Mouse (Mus musculus) myocyte (in vitro differentiated cells): ENCODE measurements around the gene Crybb3. TPM values are rescaled to one million over a fixed set of nuclear protein-coding genes. Genes with fewer than 3 reads are reported as not detected.

Experiments
- H3K27me3 ChIP-seq: one replicate; pipeline ENCODE4 v1.6.1; 2011; ENCODE audit not compliant: control insufficient read depth, insufficient read depth, insufficient read length
- H3K36me3 ChIP-seq: one replicate; pipeline ENCODE4 v1.6.1; 2011; ENCODE audit not compliant: control insufficient read depth, insufficient read depth
- H3K4me2 ChIP-seq: one replicate; pipeline ENCODE4 v1.6.1; 2011; ENCODE audit warnings: low read depth, control low read depth
- H3K4me3 ChIP-seq: one replicate; pipeline ENCODE4 v1.5.1; 2011; ENCODE audit warnings: mild to moderate bottlenecking, control low read depth, moderate library complexity
- H3K79me2 ChIP-seq: one replicate; pipeline ENCODE4 v1.6.1; 2011; ENCODE audit not compliant: control insufficient read depth, insufficient read depth
- H3ac ChIP-seq: one replicate; pipeline ENCODE4 v1.6.1; 2011; ENCODE audit not compliant: control insufficient read depth, insufficient read length
- CEBPB ChIP-seq: IDR thresholded peaks from 2 replicates; pipeline ENCODE4 v1.6.1; 2011; ENCODE audit warnings: mild to moderate bottlenecking, moderate library complexity; ENCODE audit not compliant: poor library complexity, insufficient read depth, severe bottlenecking
- E2F4 ChIP-seq: IDR thresholded peaks from one replicate; pipeline ENCODE4 v1.6.1; 2011; ENCODE audit warnings: mild to moderate bottlenecking, control low read depth, moderate library complexity; ENCODE audit not compliant: insufficient read depth
- MAX ChIP-seq: IDR thresholded peaks from one replicate; pipeline ENCODE4 v1.6.1; 2011; ENCODE audit warnings: low read depth, mild to moderate bottlenecking, control low read depth
- MYOD1 ChIP-seq, 3 experiments: IDR thresholded peaks; one replicate each; pipeline ENCODE4 v1.6.1; 2011; ENCODE audit warnings: control low read depth in 2 of 3, low read depth in 2 of 3, mild to moderate bottlenecking in 2 of 3, moderate library complexity in 1 of 3; ENCODE audit not compliant: insufficient read length in 2 of 3, control insufficient read depth in 1 of 3
- MYOG ChIP-seq, 3 experiments: IDR thresholded peaks; one replicate each; pipeline ENCODE4 v1.6.1; 2011; ENCODE audit warnings: control low read depth in 2 of 3, low read depth in 2 of 3, mild to moderate bottlenecking in 2 of 3; ENCODE audit not compliant: insufficient read length in 2 of 3, control insufficient read depth in 1 of 3, insufficient read depth in 1 of 3
- POLR2A ChIP-seq: IDR thresholded peaks from one replicate; pipeline ENCODE4 v1.6.1; 2011; ENCODE audit warnings: low read depth, mild to moderate bottlenecking, control low read depth, moderate library complexity; ENCODE audit not compliant: insufficient read length
- POLR2AphosphoS2 ChIP-seq: IDR thresholded peaks from one replicate; pipeline ENCODE4 v1.6.1; 2011; ENCODE audit warnings: low read depth, control low read depth; ENCODE audit not compliant: insufficient read length
- REST ChIP-seq: IDR thresholded peaks from one replicate; pipeline ENCODE4 v1.6.1; 2011; ENCODE audit warnings: mild to moderate bottlenecking, control low read depth, moderate library complexity; ENCODE audit not compliant: insufficient read depth, insufficient read length
- SRF ChIP-seq: IDR thresholded peaks from one replicate; pipeline ENCODE4 v1.6.1; 2011; ENCODE audit warnings: low read depth; ENCODE audit not compliant: control insufficient read depth, insufficient read length
- TCF12 ChIP-seq: IDR thresholded peaks from one replicate; pipeline ENCODE4 v1.6.1; 2011; ENCODE audit warnings: mild to moderate bottlenecking, control low read depth; ENCODE audit not compliant: poor library complexity, insufficient read depth, severe bottlenecking
- TCF3 ChIP-seq: IDR thresholded peaks from one replicate; pipeline ENCODE4 v1.6.1; 2011; ENCODE audit warnings: low read depth, control low read depth; ENCODE audit not compliant: insufficient read length
- USF1 ChIP-seq: IDR thresholded peaks from one replicate; pipeline ENCODE4 v1.6.1; 2011; ENCODE audit warnings: low read depth, mild to moderate bottlenecking, control low read depth, moderate library complexity
- polyA plus RNA-seq: library from polyadenylated mRNA; unstranded; fragments of >200 nt; fragmentation: generic; extraction: Trizol; gene quantifications from one replicate; pipeline ENCODE4 v1.2.1, GENCODE M21; 2012; ENCODE audit warnings: missing spikeins

Crybb3 gene
- 0.30 TPM for polyA plus RNA-seq

DNA sequence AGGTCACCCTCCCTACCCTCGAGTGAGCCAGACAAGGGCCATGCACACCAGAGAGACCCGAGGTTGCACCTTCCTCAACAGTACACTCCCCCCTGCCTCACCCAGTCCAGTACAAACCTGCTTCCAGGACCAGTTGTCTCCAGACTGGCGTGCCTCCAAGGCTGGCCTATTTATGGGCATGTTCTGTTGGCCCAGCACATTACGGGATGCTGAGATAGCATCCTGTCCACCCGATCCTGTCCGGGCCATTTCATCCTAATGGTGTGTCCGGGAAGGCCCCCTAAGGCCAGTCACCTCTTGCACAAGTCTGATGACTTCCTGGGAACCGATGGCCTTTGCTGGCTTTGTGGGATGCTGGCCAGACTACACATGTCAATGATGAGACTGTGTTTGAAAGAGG is at the start of gene Crybb3:
Gene Crybb3 (minus strand): TSS at position 146 of the 400 bp plus-strand sequence.
- H3K4me2 ChIP-seq = no peak within 1 kb of the TSS
- H3K36me3 ChIP-seq = no peaks in the 10 kb centered on the region
- H3K27me3 ChIP-seq = no peaks in the 10 kb centered on the region
- no peaks in the 10 kb centered on the region for H3K79me2 ChIP-seq
- H3K4me3 ChIP-seq = no peak within 1 kb of the TSS
- no peak within 1 kb of the TSS for H3ac ChIP-seq
- TF ChIP-seq SRF = peak; percentile 10
- no peak for TF ChIP-seq TCF3

DNA sequence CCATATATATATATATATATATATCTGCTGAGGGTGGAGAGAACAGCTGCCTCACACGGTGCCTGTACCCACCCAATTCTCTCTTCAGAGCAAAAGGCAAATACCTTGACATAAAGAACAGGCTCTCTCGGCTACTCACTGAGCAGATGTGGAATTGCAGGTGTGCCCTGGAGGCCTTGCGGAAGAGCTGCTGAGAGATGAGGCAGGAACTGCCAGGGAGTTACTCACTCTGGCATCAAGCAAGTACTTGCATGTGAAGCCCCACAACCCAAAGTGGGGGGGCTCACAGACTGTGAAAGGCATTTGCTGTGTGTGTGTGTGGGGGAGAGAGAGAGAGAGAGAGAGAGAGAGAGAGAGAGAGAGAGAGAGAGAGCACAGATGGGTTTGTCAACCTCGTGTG is 47.0 kb upstream of the Crybb3 start:
- no peak for TF ChIP-seq MYOG (IDR thresholded peaks at IDR 0.05; ENCODE audit: control insufficient read depth in 1 of 3, insufficient read depth in 1 of 3, insufficient read length in 2 of 3, low read depth in 2 of 3)
- TF ChIP-seq USF1 = no peak
- no peak for TF ChIP-seq POLR2A
- TF ChIP-seq CEBPB = no peak
- no peak for TF ChIP-seq MAX
- no peak for TF ChIP-seq REST
- TF ChIP-seq TCF3 = no peak

DNA sequence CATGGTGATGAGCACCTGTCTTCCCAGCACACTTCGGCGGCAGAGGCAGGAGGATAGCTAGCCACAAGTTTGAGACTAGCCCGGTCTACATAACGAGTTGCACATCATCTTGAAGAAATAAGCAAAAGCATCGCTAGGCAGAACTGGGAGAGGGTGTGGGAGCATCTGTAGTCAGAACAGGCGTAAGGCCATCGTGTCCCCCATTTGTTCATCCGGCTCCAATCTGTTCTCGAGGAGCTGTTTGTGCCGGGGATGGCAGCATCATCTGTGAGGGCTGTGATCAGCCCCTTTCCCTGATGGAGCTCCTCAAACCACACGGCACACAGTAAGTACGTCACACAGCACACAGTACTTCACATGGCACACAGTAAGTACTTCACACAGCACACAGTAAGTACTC is 45.1 kb upstream of the Crybb3 start:
- no peaks in the 10 kb centered on the region for H3K27me3 ChIP-seq
- H3K79me2 ChIP-seq = no peaks in the 10 kb centered on the region
- no peaks in the 10 kb centered on the region for H3K36me3 ChIP-seq
- H3K4me2 ChIP-seq = no peak overlapping the region
- H3ac ChIP-seq = no peak overlapping the region
- no peak for TF ChIP-seq POLR2A
- TF ChIP-seq SRF = no peak
- no peak for TF ChIP-seq USF1
- TF ChIP-seq POLR2AphosphoS2 = no peak
- no peak for TF ChIP-seq TCF12
- no peak for TF ChIP-seq MAX
- no peak for TF ChIP-seq MYOD1 (IDR thresholded peaks at IDR 0.05; ENCODE audit: control insufficient read depth in 1 of 3, insufficient read length in 2 of 3, low read depth in 2 of 3)
- H3K4me3 ChIP-seq = no peak overlapping the region

More for the DNA sequence above, 47.0 kb upstream of the Crybb3 start:
- Histone ChIP-seq H3K4me2 (no peak overlapping the region), H3K36me3 (no peaks in the 10 kb centered on the region), H3ac (no peak overlapping the region), H3K79me2 (no peaks in the 10 kb centered on the region), H3K4me3 (no peak overlapping the region), H3K27me3 (no peaks in the 10 kb centered on the region)

DNA sequence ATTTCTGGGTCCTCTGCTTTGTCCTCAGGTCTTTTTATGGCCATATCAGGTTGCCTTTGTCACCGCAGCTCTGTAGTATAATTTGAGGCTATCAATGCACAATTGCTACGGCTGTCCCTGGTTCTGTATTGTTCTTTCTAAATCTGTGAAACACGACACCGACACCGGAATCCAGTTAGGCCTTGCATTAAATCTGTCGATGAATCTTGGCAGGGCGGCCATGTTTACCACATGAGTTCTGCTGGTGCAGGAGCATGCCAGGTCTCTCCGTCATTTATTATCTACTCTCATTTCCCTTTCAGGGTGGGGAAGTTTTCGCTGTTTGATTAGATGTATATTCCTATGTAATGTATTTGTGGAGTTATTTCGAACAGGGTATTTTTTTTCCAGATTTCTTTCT is 42.3 kb upstream of the Crybb3 start:
- TF ChIP-seq E2F4 = no peak
- no peak overlapping the region for H3K4me3 ChIP-seq
- no peaks in the 10 kb centered on the region for H3K79me2 ChIP-seq
- no peak overlapping the region for H3K4me2 ChIP-seq
- H3K36me3 ChIP-seq = no peaks in the 10 kb centered on the region
- H3K27me3 ChIP-seq = no peaks in the 10 kb centered on the region
- no peak overlapping the region for H3ac ChIP-seq

DNA sequence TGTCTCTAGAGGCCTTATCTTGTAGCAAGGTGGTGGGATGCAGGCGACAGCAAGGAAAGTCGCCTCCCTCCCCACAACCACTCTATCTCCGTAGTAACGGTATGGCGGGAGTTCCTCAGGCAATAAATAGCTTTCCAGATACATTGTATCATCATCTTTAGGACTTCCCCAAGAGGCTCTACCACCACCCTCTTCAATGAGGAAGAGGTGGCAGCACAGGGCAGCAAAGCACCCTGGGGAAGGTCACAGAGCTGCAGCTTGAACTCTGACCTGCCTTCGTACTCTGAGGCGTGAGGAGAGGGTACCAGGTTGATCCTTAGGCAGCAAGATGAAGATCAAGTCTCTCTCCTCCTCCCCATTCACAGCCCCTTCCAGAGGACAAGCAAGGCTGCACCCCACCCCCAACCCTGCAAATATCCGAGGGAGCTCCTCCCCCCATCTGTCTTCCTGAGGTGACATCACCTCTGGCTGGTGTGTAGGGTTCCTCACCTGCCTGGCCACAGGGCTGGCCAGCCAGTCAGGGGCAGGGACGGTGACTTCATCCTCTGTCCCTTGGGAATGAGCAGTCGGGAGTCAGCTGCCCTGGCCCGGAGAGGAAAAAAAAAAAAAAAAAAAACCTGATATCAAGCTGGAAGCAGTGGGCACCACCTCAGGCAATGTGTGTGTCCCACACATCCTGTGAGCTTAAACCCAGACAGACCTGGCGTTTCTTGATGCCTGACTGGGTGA is 41.1 kb upstream of the Crybb3 start:
- H3K36me3 ChIP-seq = no peaks in the 10 kb centered on the region
- H3ac ChIP-seq = no peak overlapping the region
- no peaks in the 10 kb centered on the region for H3K79me2 ChIP-seq
- H3K4me2 ChIP-seq = no peak overlapping the region
- peak in 1 of 3 experiments; percentile 55 for TF ChIP-seq MYOD1 (IDR thresholded peaks at IDR 0.05; ENCODE audit: control insufficient read depth in 1 of 3, insufficient read length in 2 of 3, low read depth in 2 of 3)
- no peak for TF ChIP-seq POLR2A
- H3K27me3 ChIP-seq = no peaks in the 10 kb centered on the region
- H3K4me3 ChIP-seq = no peak overlapping the region

DNA sequence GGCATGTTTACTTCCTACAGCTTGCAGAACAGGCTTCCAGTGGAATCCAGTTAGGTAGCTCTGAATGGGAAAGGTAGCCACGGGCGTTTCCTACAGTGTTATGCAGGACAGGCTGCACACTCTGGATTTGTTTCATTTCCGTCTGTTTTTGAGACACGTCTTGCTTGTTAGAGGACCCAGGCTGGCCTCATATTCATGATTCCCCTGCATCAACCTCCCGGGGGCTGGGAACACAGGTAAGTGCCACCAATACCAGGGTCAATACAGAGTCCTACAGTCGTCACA is 40.1 kb upstream of the Crybb3 start:
- Histone ChIP-seq H3K4me2 (no peak overlapping the region), H3K4me3 (no peak overlapping the region), H3K36me3 (no peaks in the 10 kb centered on the region), H3ac (no peak overlapping the region), H3K79me2 (no peaks in the 10 kb centered on the region), H3K27me3 (no peaks in the 10 kb centered on the region)
- TF ChIP-seq POLR2AphosphoS2 = no peak
- no peak for TF ChIP-seq USF1
- TF ChIP-seq MYOD1 (IDR thresholded peaks at IDR 0.05; ENCODE audit: control insufficient read depth in 1 of 3, insufficient read length in 2 of 3, low read depth in 2 of 3) = no peak
- no peak for TF ChIP-seq MYOG (IDR thresholded peaks at IDR 0.05; ENCODE audit: control insufficient read depth in 1 of 3, insufficient read depth in 1 of 3, insufficient read length in 2 of 3, low read depth in 2 of 3)
- no peak for TF ChIP-seq SRF
- TF ChIP-seq CEBPB = no peak
- TF ChIP-seq POLR2A = no peak
- TF ChIP-seq MAX = no peak
- TF ChIP-seq E2F4 = no peak
- TF ChIP-seq TCF12 = no peak
- no peak for TF ChIP-seq TCF3
- TF ChIP-seq REST = no peak
